Mouse (Mus musculus) CH12.LX (cell line): ENCODE results near the gene Rims4. TPM values are rescaled to one million over a fixed set of nuclear protein-coding genes. Genes with fewer than 3 reads are reported as not detected.

Experiments
- DNase-seq: peaks from one replicate; pipeline ENCODE4 v3.0.0-alpha.2; 2013; ENCODE audit errors: extremely low read depth
- H3K27ac ChIP-seq: 2 replicates; pipeline ENCODE4 v1.5.1; 2012; ENCODE audit warnings: low read depth, mild to moderate bottlenecking, control low read depth, moderate library complexity; ENCODE audit not compliant: insufficient read depth
- H3K27me3 ChIP-seq: replicated peaks from 2 replicates; pipeline ENCODE3; 2012; ENCODE audit warnings: inconsistent platforms
- H3K36me3 ChIP-seq, 2 experiments: replicated peaks in 1 of 2; 2 replicates each; pipeline versions ENCODE3 to v1.6.1; 2012; ENCODE audit warnings: inconsistent platforms in 1 of 2, low read length in 1 of 2, mild to moderate bottlenecking in 1 of 2, mixed read lengths in 1 of 2, moderate library complexity in 1 of 2; ENCODE audit not compliant: control insufficient read depth in 1 of 2, insufficient read depth in 1 of 2
- H3K4me1 ChIP-seq, 2 experiments: 2 replicates each; pipeline ENCODE4 v1.6.1; 2012; ENCODE audit warnings: inconsistent platforms in 1 of 2, moderate library complexity in 1 of 2; ENCODE audit not compliant: insufficient read depth in 2 of 2, control insufficient read depth in 1 of 2
- H3K4me2 ChIP-seq: 2 replicates; pipeline ENCODE4 v1.6.1; 2012; ENCODE audit warnings: low read depth, mild to moderate bottlenecking, control low read depth; ENCODE audit not compliant: poor library complexity, insufficient read depth, severe bottlenecking
- H3K4me3 ChIP-seq, 3 experiments: fragments of 150-350 bp in 1 of 3; sonication (generic) in 1 of 3; replicated peaks in 1 of 3; 2 replicates each; pipeline versions ENCODE3 to v1.5.1; 2011 to 2012; ENCODE audit warnings: low read depth in 2 of 3, low read length in 2 of 3, mild to moderate bottlenecking in 2 of 3, moderate library complexity in 2 of 3, control low read depth in 1 of 3, improper control_type of control experiment in 1 of 3, inconsistent platforms in 1 of 3, mixed read lengths in 1 of 3; ENCODE audit not compliant: poor library complexity in 1 of 3
- H3K79me2 ChIP-seq: replicated peaks from 2 replicates; pipeline ENCODE4 v1.6.1; 2012; ENCODE audit warnings: mild to moderate bottlenecking, moderate library complexity; ENCODE audit not compliant: control insufficient read depth, poor library complexity, insufficient read depth, severe bottlenecking; ENCODE audit errors: extremely low read depth
- H3K9ac ChIP-seq: 2 replicates; pipeline ENCODE4 v1.6.1; 2012; ENCODE audit warnings: low read depth, mild to moderate bottlenecking, control low read depth, moderate library complexity; ENCODE audit not compliant: insufficient read depth
- H3K9me3 ChIP-seq: replicated peaks from 2 replicates; pipeline ENCODE3; 2012; ENCODE audit warnings: low read length, inconsistent platforms, mixed read lengths
- CHD1 ChIP-seq: IDR thresholded peaks from 2 replicates; pipeline ENCODE4 v1.6.1; 2012; ENCODE audit warnings: low read depth, low read length, improper control_type of control experiment, inconsistent platforms
- E2F4 ChIP-seq: IDR thresholded peaks from 2 replicates; pipeline ENCODE4 v1.6.1; 2011; ENCODE audit warnings: low read depth, low read length, improper control_type of control experiment; ENCODE audit not compliant: insufficient replicate concordance
- ETS1 ChIP-seq: conservative IDR thresholded peaks from 2 replicates; pipeline ENCODE4 v1.6.1; 2012; ENCODE audit warnings: low read depth, mild to moderate bottlenecking, inconsistent platforms, low read length, improper control_type of control experiment, moderate library complexity
- HCFC1 ChIP-seq: IDR thresholded peaks from 2 replicates; pipeline ENCODE4 v1.6.1; 2012; ENCODE audit warnings: low read depth, mild to moderate bottlenecking, inconsistent platforms, low read length, improper control_type of control experiment
- IRF4 ChIP-seq: IDR thresholded peaks from 2 replicates; pipeline ENCODE4 v1.6.1; 2014; ENCODE audit warnings: low read depth, mild to moderate bottlenecking, inconsistent platforms, low read length, improper control_type of control experiment
- JUN ChIP-seq: IDR thresholded peaks from 2 replicates; pipeline ENCODE4 v1.6.1; 2011; ENCODE audit warnings: low read depth, mild to moderate bottlenecking, low read length, improper control_type of control experiment, moderate library complexity; ENCODE audit not compliant: insufficient read depth
- JUND ChIP-seq: conservative IDR thresholded peaks from 2 replicates; pipeline ENCODE4 v1.6.1; 2011; ENCODE audit warnings: low read depth, low read length, improper control_type of control experiment
- KAT2A ChIP-seq: IDR thresholded peaks from 2 replicates; pipeline ENCODE4 v1.6.1; 2012; ENCODE audit warnings: low read length, improper control_type of control experiment, inconsistent platforms; ENCODE audit not compliant: insufficient replicate concordance
- MAFK ChIP-seq: IDR thresholded peaks from 2 replicates; pipeline ENCODE4 v1.6.1; 2011; ENCODE audit warnings: low read length, improper control_type of control experiment; ENCODE audit not compliant: insufficient replicate concordance
- MAX ChIP-seq: IDR thresholded peaks from 2 replicates; pipeline ENCODE4 v1.6.1; 2011; ENCODE audit warnings: low read length, improper control_type of control experiment
- MEF2A ChIP-seq: IDR thresholded peaks from 2 replicates; pipeline ENCODE4 v1.6.1; 2014; ENCODE audit warnings: low read depth, mild to moderate bottlenecking, inconsistent platforms, low read length, improper control_type of control experiment, borderline replicate concordance
- NELFE ChIP-seq: IDR thresholded peaks from 2 replicates; pipeline ENCODE4 v1.6.1; 2011; ENCODE audit warnings: low read depth, low read length, improper control_type of control experiment
- NRF1 ChIP-seq: IDR thresholded peaks from 2 replicates; pipeline ENCODE4 v1.6.1; 2014; ENCODE audit warnings: low read depth, mild to moderate bottlenecking, inconsistent platforms, low read length, improper control_type of control experiment, moderate library complexity
- PAX5 ChIP-seq: IDR thresholded peaks from 2 replicates; pipeline ENCODE4 v1.6.1; 2012; ENCODE audit warnings: low read length, inconsistent platforms, mixed read lengths
- POLR2AphosphoS2 ChIP-seq: IDR thresholded peaks from 2 replicates; pipeline ENCODE4 v1.6.1; 2011; ENCODE audit warnings: low read depth, low read length, improper control_type of control experiment
- SIN3A ChIP-seq: IDR thresholded peaks from 2 replicates; pipeline ENCODE4 v1.6.1; 2012; ENCODE audit warnings: low read length, improper control_type of control experiment, inconsistent platforms
- SMC3 ChIP-seq: IDR thresholded peaks from 2 replicates; pipeline ENCODE4 v1.6.1; 2011; ENCODE audit warnings: low read depth, low read length, improper control_type of control experiment
- TCF12 ChIP-seq: IDR thresholded peaks from 2 replicates; pipeline ENCODE4 v1.6.1; 2014; ENCODE audit warnings: low read depth, mild to moderate bottlenecking, inconsistent platforms, low read length, improper control_type of control experiment
- USF1 ChIP-seq: IDR thresholded peaks from 2 replicates; pipeline ENCODE4 v1.6.1; 2014; ENCODE audit warnings: low read depth, mild to moderate bottlenecking, inconsistent platforms, low read length, improper control_type of control experiment
- ZC3H11A ChIP-seq: IDR thresholded peaks from 2 replicates; pipeline ENCODE4 v1.6.1; 2012; ENCODE audit warnings: low read depth, mild to moderate bottlenecking, inconsistent platforms, low read length, improper control_type of control experiment
- ZNF384 ChIP-seq: IDR thresholded peaks from 2 replicates; pipeline ENCODE4 v1.6.1; 2012; ENCODE audit warnings: low read depth, low read length, improper control_type of control experiment, inconsistent platforms
- dilution Hi-C: fragments of 300-500 bp; cut with MboI; formaldehyde crosslinking; loops from 2 replicates; pipeline ENCODE4 v1.14.3; 2020; ENCODE audit warnings: low sequenced_read_pairs; ENCODE audit not compliant: extremely low pct_unique_long_range_greater_than_20kb, extremely low pct_ligation_motif_present
- in situ Hi-C: fragments of 300-500 bp; cut with MboI; formaldehyde crosslinking; loops from 3 replicates; pipeline ENCODE4 v1.14.3; 2019; ENCODE audit warnings: low sequenced_read_pairs, low pct_ligation_motif_present, low pct_unique_long_range_greater_than_20kb, mixed read lengths
- polyA plus RNA-seq: library from polyadenylated mRNA; unstranded; fragments of >175 nt; gene quantifications from 2 replicates; pipeline ENCODE4 v1.2.1, GENCODE M21; 2012; ENCODE audit warnings: low read depth; ENCODE audit not compliant: insufficient read length
- total RNA-seq, 2 experiments: library from RNA; depleted of rRNA; stranded (reverse); fragments of 300-350 nt in 1 of 2; fragments of >200 nt in 1 of 2; gene quantifications; 2 replicates each; pipeline ENCODE4 v1.2.3; 2012 to 2014

The Rims4 gene
- total and polyA plus RNA-seq, 3 experiments, result not detected

- DNase-seq, result no peak
- no peak overlapping the region for H3K4me2 ChIP-seq
- TF ChIP-seq CHD1, result no peak
- TF ChIP-seq, all 38 proteins: peak for 0
- H3K27me3 ChIP-seq, result peaks cover 90% of the 10 kb centered on the region
- dilution Hi-C loops, result no loop called here
- H3K9ac ChIP-seq, result no peak overlapping the region
- H3K27ac ChIP-seq, result no peak overlapping the region
- no peaks in the 10 kb centered on the region for H3K36me3 ChIP-seq
- in situ Hi-C loops, result no loop called here
- H3K9me3 ChIP-seq, result no peaks in the 10 kb centered on the region
- no peak overlapping the region for H3K4me3 ChIP-seq
- H3K4me1 ChIP-seq, result no peaks in the 10 kb centered on the region
- no peaks in the 10 kb centered on the region for H3K79me2 ChIP-seq
Measured at GRCm38 (mm10) chr2:163882859-163883652, 35.4 kb downstream of the Rims4 start.

GRCm38 (mm10) chr2:163880891-163881290 lies 37.6 kb downstream of the Rims4 start:
- H3K9ac ChIP-seq, result no peak overlapping the region
- dilution Hi-C loops, result no loop called here

GRCm38 (mm10) chr2:163876830-163877498 lies 41.5 kb downstream of the Rims4 start:
- DNase-seq, result no peak
- Histone ChIP-seq H3K4me2 (no peak overlapping the region), H3K4me3 (no peak overlapping the region), H3K27me3 (peaks cover 96% of the 10 kb centered on the region), H3K79me2 (no peaks in the 10 kb centered on the region), H3K36me3 (no peaks in the 10 kb centered on the region), H3K9ac (no peak overlapping the region), H3K27ac (no peak overlapping the region), H3K9me3 (no peaks in the 10 kb centered on the region), H3K4me1 (no peaks in the 10 kb centered on the region)
- dilution Hi-C loops (no loop called here), in situ Hi-C loops (no loop called here)
- no peak for TF ChIP-seq HCFC1
- TF ChIP-seq TCF12, result no peak
- no peak for TF ChIP-seq JUN
- no peak for TF ChIP-seq MAX
- no peak for TF ChIP-seq SMC3
- TF ChIP-seq MEF2A, result no peak
- TF ChIP-seq NRF1, result no peak
- no peak for TF ChIP-seq SIN3A
- TF ChIP-seq E2F4, result no peak
- no peak for TF ChIP-seq PAX5
- no peak for TF ChIP-seq POLR2AphosphoS2
- no peak for TF ChIP-seq USF1
- TF ChIP-seq NELFE, result no peak

More at GRCm38 (mm10) chr2:163880891-163881290, 37.6 kb downstream of the Rims4 start:
- no peaks in the 10 kb centered on the region for H3K36me3 ChIP-seq
- no peak for TF ChIP-seq SIN3A
- TF ChIP-seq KAT2A, result no peak
- no peak for TF ChIP-seq CHD1
- no peak for TF ChIP-seq IRF4
- TF ChIP-seq MAFK, result no peak
- no peak for TF ChIP-seq ZC3H11A
- TF ChIP-seq JUND, result no peak
- TF ChIP-seq E2F4, result no peak
- TF ChIP-seq ZNF384, result no peak
- no peak for TF ChIP-seq ETS1
- peaks cover 92% of the 10 kb centered on the region for H3K27me3 ChIP-seq
- no peaks in the 10 kb centered on the region for H3K79me2 ChIP-seq
- no peak overlapping the region for H3K4me3 ChIP-seq
- no peak overlapping the region for H3K27ac ChIP-seq
- no peaks in the 10 kb centered on the region for H3K9me3 ChIP-seq
- DNase-seq, result no peak
- no peak overlapping the region for H3K4me2 ChIP-seq
- no peaks in the 10 kb centered on the region for H3K4me1 ChIP-seq
- in situ Hi-C loops, result no loop called here
